Mouse (Mus musculus): Measurements from ENCODE around the gene Homer1. TPM values are rescaled to one million over a fixed set of nuclear protein-coding genes. Genes with fewer than 3 reads are reported as not detected.

Gene Homer1
- polyA plus RNA-seq, 1 experiment from 2014 or later: 4.4 TPM

GRCm38 (mm10) chr13:93305636-93306035 is 6.2 kb downstream of the Homer1 start:
- 13% methylated on average over 7 of the region's 7 CpGs for WGBS
- no peak overlapping the region for H3K9ac ChIP-seq

GRCm38 (mm10) chr13:93306545-93306944 is 7.1 kb downstream of the Homer1 start:
- H3K36me3 ChIP-seq: no peaks in the 10 kb centered on the region
- WGBS: 55% methylated on average over 3 of the region's 3 CpGs
- no peak overlapping the region for H3K4me2 ChIP-seq
- peaks cover 11% of the 10 kb centered on the region; the same call in 1 of the 2 replicates for H3K4me1 ChIP-seq
- H3K4me3 ChIP-seq: no peak overlapping the region
- H3K27ac ChIP-seq: no peak overlapping the region
- ATAC-seq (ENCODE audit: borderline replicate concordance, extremely low read depth, low FRiP score, low TSS enrichment): no peak
- no peaks in the 10 kb centered on the region for H3K9me3 ChIP-seq
- no peak overlapping the region for H3K9ac ChIP-seq
- H3K27me3 ChIP-seq: no peaks in the 10 kb centered on the region

More at GRCm38 (mm10) chr13:93305636-93306035, 6.2 kb downstream of the Homer1 start:
- no peaks in the 10 kb centered on the region for H3K9me3 ChIP-seq
- H3K27me3 ChIP-seq: no peaks in the 10 kb centered on the region
- H3K4me3 ChIP-seq: peak overlapping the region; percentile 82
- H3K36me3 ChIP-seq: no peaks in the 10 kb centered on the region
- ATAC-seq (ENCODE audit: borderline replicate concordance, extremely low read depth, low FRiP score, low TSS enrichment): no peak
- no peak overlapping the region for H3K27ac ChIP-seq
- H3K4me2 ChIP-seq: peak overlapping the region; percentile 80
- H3K4me1 ChIP-seq: peaks cover 11% of the 10 kb centered on the region; the same call in 1 of the 2 replicates

GRCm38 (mm10) chr13:93307700-93308099 is 8.3 kb downstream of the Homer1 start:
- 24% methylated on average over 7 of the region's 7 CpGs for WGBS
- Histone ChIP-seq H3K4me2 (no peak overlapping the region), H3K4me3 (no peak overlapping the region), H3K27me3 (no peaks in the 10 kb centered on the region), H3K36me3 (no peaks in the 10 kb centered on the region), H3K27ac (no peak overlapping the region), H3K9me3 (no peaks in the 10 kb centered on the region), H3K9ac (no peak overlapping the region), H3K4me1 (peaks cover 11% of the 10 kb centered on the region; the same call in 1 of the 2 replicates)
- ATAC-seq (ENCODE audit: borderline replicate concordance, extremely low read depth, low FRiP score, low TSS enrichment): no peak

DNA sequence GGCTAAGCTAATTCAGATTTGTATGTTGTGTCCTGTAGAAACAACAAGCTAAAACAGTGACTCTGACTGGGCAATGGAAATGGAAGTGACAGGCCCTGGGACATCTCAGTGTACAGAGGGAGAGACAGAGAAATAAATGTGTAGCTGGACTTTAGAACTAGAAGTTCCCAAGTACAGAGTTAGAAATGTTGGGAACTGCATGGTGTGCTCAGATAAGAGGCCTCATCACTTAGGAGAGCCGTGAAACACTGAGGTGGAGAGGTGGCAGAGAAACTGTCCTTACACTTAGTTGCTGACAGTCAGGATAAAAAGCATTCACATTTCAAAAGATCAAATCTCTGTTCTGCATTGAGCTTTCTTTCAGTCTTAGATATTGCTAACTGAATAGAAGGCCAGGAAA is 9.9 kb downstream of the Homer1 start:
- H3K4me3 ChIP-seq: no peak overlapping the region
- H3K27me3 ChIP-seq: no peaks in the 10 kb centered on the region
- no peak for ATAC-seq (ENCODE audit: borderline replicate concordance, extremely low read depth, low FRiP score, low TSS enrichment)
- H3K4me1 ChIP-seq: peaks cover 11% of the 10 kb centered on the region; the same call in 1 of the 2 replicates
- no peak overlapping the region for H3K9ac ChIP-seq
- H3K36me3 ChIP-seq: no peaks in the 10 kb centered on the region
- no peak overlapping the region for H3K27ac ChIP-seq
- WGBS: 37% methylated on average over 1 of the region's 1 CpGs
- no peaks in the 10 kb centered on the region for H3K9me3 ChIP-seq
- H3K4me2 ChIP-seq: no peak overlapping the region

DNA sequence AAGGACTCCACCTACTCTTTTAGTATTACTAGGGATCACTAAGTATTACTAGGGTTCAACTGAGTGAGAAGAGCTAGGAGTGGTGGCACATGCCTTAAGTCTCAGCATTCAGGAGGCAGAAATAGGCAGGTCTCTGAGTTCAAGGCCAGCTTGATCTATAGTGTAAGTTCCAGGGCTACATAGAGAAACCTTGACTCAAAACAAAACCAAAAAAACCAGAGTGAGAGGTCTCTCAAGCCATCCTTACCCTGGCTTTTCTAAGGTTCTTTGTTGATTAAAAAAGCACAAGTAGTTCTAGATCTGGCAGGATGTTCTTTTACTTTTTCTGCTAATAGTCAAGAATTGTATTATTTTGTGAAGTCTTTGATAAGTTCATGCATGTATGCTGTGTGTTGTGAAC is 13.1 kb downstream of the Homer1 start:
- Histone ChIP-seq H3K36me3 (no peaks in the 10 kb centered on the region), H3K4me1 (no peaks in the 10 kb centered on the region), H3K27me3 (no peaks in the 10 kb centered on the region), H3K4me3 (no peak overlapping the region), H3K4me2 (no peak overlapping the region), H3K9ac (no peak overlapping the region), H3K27ac (no peak overlapping the region), H3K9me3 (no peaks in the 10 kb centered on the region)
- no peak for ATAC-seq (ENCODE audit: borderline replicate concordance, extremely low read depth, low FRiP score, low TSS enrichment)

DNA sequence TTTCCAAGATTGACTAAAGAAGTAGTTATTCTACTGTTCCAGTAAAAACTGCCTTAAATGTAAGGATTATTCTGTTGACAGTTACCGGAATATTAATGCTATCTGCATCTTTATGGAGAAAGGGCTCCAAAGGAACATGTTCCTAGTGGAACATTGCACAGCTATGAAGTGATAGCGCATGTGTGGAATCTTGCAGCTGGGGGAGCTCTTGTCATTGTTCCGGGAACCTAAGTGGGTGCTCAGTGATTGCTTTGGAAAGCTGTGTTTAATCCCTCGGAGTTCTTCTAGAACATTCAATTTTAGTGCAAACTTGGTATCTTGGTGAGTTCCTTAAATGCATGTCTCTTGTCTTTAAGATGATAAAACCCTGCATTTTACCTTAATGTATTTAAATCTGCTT is 14.9 kb downstream of the Homer1 start:
- no peak overlapping the region for H3K4me2 ChIP-seq
- H3K9ac ChIP-seq: no peak overlapping the region
- H3K36me3 ChIP-seq: no peaks in the 10 kb centered on the region
- WGBS: 64% methylated on average over 4 of the region's 4 CpGs
- no peak overlapping the region for H3K27ac ChIP-seq
- no peaks in the 10 kb centered on the region for H3K4me1 ChIP-seq
- no peak overlapping the region for H3K4me3 ChIP-seq
- H3K9me3 ChIP-seq: no peaks in the 10 kb centered on the region
- ATAC-seq (ENCODE audit: borderline replicate concordance, extremely low read depth, low FRiP score, low TSS enrichment): no peak
- no peaks in the 10 kb centered on the region for H3K27me3 ChIP-seq

- H3K27ac ChIP-seq: no peak overlapping the region
- no peak overlapping the region for H3K4me3 ChIP-seq
- no peaks in the 10 kb centered on the region for H3K9me3 ChIP-seq
- WGBS: 83% methylated on average over 5 of the region's 5 CpGs
- no peak overlapping the region for H3K4me2 ChIP-seq
- no peak for ATAC-seq (ENCODE audit: borderline replicate concordance, extremely low read depth, low FRiP score, low TSS enrichment)
- H3K4me1 ChIP-seq: no peaks in the 10 kb centered on the region
- no peaks in the 10 kb centered on the region for H3K27me3 ChIP-seq
- no peaks in the 10 kb centered on the region for H3K36me3 ChIP-seq
- no peak overlapping the region for H3K9ac ChIP-seq
Observed at GRCm38 (mm10) chr13:93320089-93320488, 20.7 kb downstream of the Homer1 start.

GRCm38 (mm10) chr13:93326326-93326725 is 26.9 kb downstream of the Homer1 start:
- Histone ChIP-seq H3K9ac (no peak overlapping the region), H3K27ac (no peak overlapping the region), H3K9me3 (no peaks in the 10 kb centered on the region), H3K4me3 (no peak overlapping the region), H3K4me2 (no peak overlapping the region), H3K4me1 (no peaks in the 10 kb centered on the region), H3K36me3 (no peaks in the 10 kb centered on the region), H3K27me3 (no peaks in the 10 kb centered on the region)
- 69% methylated on average over 3 of the region's 3 CpGs for WGBS
- no peak for ATAC-seq (ENCODE audit: borderline replicate concordance, extremely low read depth, low FRiP score, low TSS enrichment)

- Histone ChIP-seq H3K9me3 (no peaks in the 10 kb centered on the region), H3K36me3 (no peaks in the 10 kb centered on the region), H3K4me2 (no peak overlapping the region), H3K4me1 (no peaks in the 10 kb centered on the region), H3K4me3 (no peak overlapping the region), H3K9ac (no peak overlapping the region), H3K27me3 (no peaks in the 10 kb centered on the region), H3K27ac (no peak overlapping the region)
- ATAC-seq (ENCODE audit: borderline replicate concordance, extremely low read depth, low FRiP score, low TSS enrichment): no peak
- WGBS: 75% methylated on average over 2 of the region's 2 CpGs
Observed at GRCm38 (mm10) chr13:93331721-93332120, 32.3 kb downstream of the Homer1 start.

GRCm38 (mm10) chr13:93332491-93332890 is 33.1 kb downstream of the Homer1 start:
- Histone ChIP-seq H3K27ac (no peak overlapping the region), H3K9ac (no peak overlapping the region), H3K27me3 (no peaks in the 10 kb centered on the region), H3K4me3 (no peak overlapping the region), H3K4me1 (no peaks in the 10 kb centered on the region), H3K4me2 (no peak overlapping the region), H3K36me3 (no peaks in the 10 kb centered on the region), H3K9me3 (no peaks in the 10 kb centered on the region)
- WGBS: 90% methylated on average over 13 of the region's 13 CpGs
- ATAC-seq (ENCODE audit: borderline replicate concordance, extremely low read depth, low FRiP score, low TSS enrichment): no peak

GRCm38 (mm10) chr13:93335337-93335736 is 35.9 kb downstream of the Homer1 start:
- H3K27me3 ChIP-seq: no peaks in the 10 kb centered on the region
- no peak for ATAC-seq (ENCODE audit: borderline replicate concordance, extremely low read depth, low FRiP score, low TSS enrichment)
- WGBS: 64% methylated on average over 3 of the region's 3 CpGs
- no peak overlapping the region for H3K9ac ChIP-seq
- no peak overlapping the region for H3K4me2 ChIP-seq
- no peak overlapping the region for H3K27ac ChIP-seq
- no peaks in the 10 kb centered on the region for H3K4me1 ChIP-seq
- no peak overlapping the region for H3K4me3 ChIP-seq
- H3K9me3 ChIP-seq: no peaks in the 10 kb centered on the region
- H3K36me3 ChIP-seq: no peaks in the 10 kb centered on the region

- Histone ChIP-seq H3K9ac (no peak overlapping the region), H3K27me3 (no peaks in the 10 kb centered on the region), H3K9me3 (no peaks in the 10 kb centered on the region), H3K36me3 (no peaks in the 10 kb centered on the region), H3K4me1 (no peaks in the 10 kb centered on the region), H3K4me2 (no peak overlapping the region), H3K27ac (no peak overlapping the region), H3K4me3 (no peak overlapping the region)
- 22% methylated on average over 5 of the region's 5 CpGs for WGBS
- ATAC-seq (ENCODE audit: borderline replicate concordance, extremely low read depth, low FRiP score, low TSS enrichment): no peak
Observed at GRCm38 (mm10) chr13:93338394-93338793, 39.0 kb downstream of the Homer1 start.

Measured in lung, embryonic 15.5 days (tissue).